Mouse (Mus musculus) liver, embryonic 12.5 days (tissue): ENCODE data around the gene Gm6588. TPM values are rescaled to one million over a fixed set of nuclear protein-coding genes. Genes with fewer than 3 reads are reported as not detected.

Source experiments
- ATAC-seq: fragments of 200-750 bp; cut with Nextera tagmentation; 2 replicates; pipeline ENCODE4 v1.8.0; 2017; ENCODE audit warnings: moderate number of reproducible peaks, mild to moderate bottlenecking, moderate library complexity
- H3K27ac ChIP-seq: fragments of 300-500 bp; sonication (generic); 2 replicates; pipeline ENCODE4 v1.5.1; 2016; ENCODE audit warnings: mild to moderate bottlenecking
- H3K27me3 ChIP-seq: fragments of 300-500 bp; sonication (generic); replicated peaks from 2 replicates; pipeline ENCODE4 v1.6.1; 2016; ENCODE audit warnings: mild to moderate bottlenecking, moderate library complexity
- H3K36me3 ChIP-seq: fragments of 300-500 bp; sonication (generic); 2 replicates; pipeline ENCODE4 v1.6.1; 2016; ENCODE audit warnings: mild to moderate bottlenecking, moderate library complexity
- H3K4me1 ChIP-seq: fragments of 300-500 bp; sonication (generic); 2 replicates; pipeline ENCODE4 v1.6.1; 2016
- H3K4me2 ChIP-seq: fragments of 300-500 bp; sonication (generic); 2 replicates; pipeline ENCODE4 v1.6.1; 2016; ENCODE audit warnings: mild to moderate bottlenecking, moderate library complexity
- H3K4me3 ChIP-seq: fragments of 300-500 bp; sonication (generic); 2 replicates; pipeline ENCODE4 v1.5.1; 2016; ENCODE audit warnings: mild to moderate bottlenecking, moderate library complexity
- H3K9ac ChIP-seq: fragments of 300-500 bp; sonication (generic); 2 replicates; pipeline ENCODE4 v1.6.1; 2016; ENCODE audit warnings: mild to moderate bottlenecking, moderate library complexity
- H3K9me3 ChIP-seq: fragments of 300-500 bp; sonication (generic); replicated peaks from 2 replicates; pipeline ENCODE4 v1.6.1; 2016; ENCODE audit warnings: mild to moderate bottlenecking, moderate library complexity
- WGBS: fragments of 180-500 bp; shearing (Covaris S2); methylation state at CpG from one replicate; pipeline ENCODE4 v1.1.7; 2016; ENCODE audit not compliant: insufficient replicate concordance; 5-methylcytosine and 5-hydroxymethylcytosine counted together
- polyA plus RNA-seq: library from polyadenylated mRNA; unstranded; fragments of >200 nt; fragmentation: Nextera tagmentation; extraction: Ambion mirVana; gene quantifications from 2 replicates; pipeline ENCODE4 v1.2.1, GENCODE M21; 2016

The Gm6588 gene
- polyA plus RNA-seq, 1 experiment from 2014 or later: not detected

DNA sequence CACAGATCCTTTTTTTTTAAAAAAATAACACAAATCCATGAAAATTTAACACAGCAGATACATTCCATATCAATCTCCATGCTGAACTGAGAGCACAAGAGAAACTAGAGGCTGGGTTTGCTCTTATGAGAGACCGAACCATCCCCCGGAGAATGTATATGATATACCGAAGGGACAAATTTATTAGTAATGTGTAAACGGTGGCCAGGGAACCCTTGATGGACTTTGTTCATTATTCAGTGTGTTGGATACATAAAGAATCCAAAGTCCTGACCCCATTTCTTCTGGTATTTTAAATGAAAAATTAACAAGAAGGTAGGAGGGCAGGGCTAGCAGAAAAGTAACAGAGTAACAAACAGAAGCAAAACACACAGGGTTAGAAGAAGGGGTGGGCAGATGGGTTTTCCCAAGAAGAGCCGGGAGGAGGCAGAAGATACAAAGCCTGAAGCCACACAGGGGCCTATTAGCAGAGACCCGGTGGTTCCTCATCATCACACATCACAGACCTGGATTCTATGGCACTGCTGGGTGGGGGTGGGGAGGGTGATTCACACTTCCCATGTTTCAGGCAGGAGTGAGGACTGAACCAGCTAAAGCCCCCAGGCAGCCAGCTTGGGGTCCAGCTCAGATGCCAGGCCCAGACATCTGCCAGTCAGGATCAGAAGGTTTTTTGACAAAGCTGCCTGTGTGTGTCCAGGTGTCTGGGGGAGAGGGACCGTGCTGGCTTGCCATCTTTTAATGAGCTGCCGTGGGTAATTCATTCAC is 50.9 kb downstream of the Gm6588 start:
- ATAC-seq: no peak
- WGBS: 58% methylated on average over 8 of the region's 8 CpGs
- H3K27ac ChIP-seq: no peak overlapping the region
- H3K4me2 ChIP-seq: no peak overlapping the region
- no peaks in the 10 kb centered on the region for H3K36me3 ChIP-seq
- no peaks in the 10 kb centered on the region for H3K27me3 ChIP-seq
- no peaks in the 10 kb centered on the region for H3K9me3 ChIP-seq
- peaks cover 10% of the 10 kb centered on the region for H3K4me1 ChIP-seq
- no peak overlapping the region for H3K9ac ChIP-seq
- no peak overlapping the region for H3K4me3 ChIP-seq

Other genes starting within 250 kb of the Gm6588 start
- 0.73 and 0.77 TPM in 2 replicates for gene Cryba4, start 196.9 kb upstream of the Gm6588 start, polyA plus RNA-seq
- gene Crybb1, start 193.6 kb upstream of the Gm6588 start, polyA plus RNA-seq: 0.15 and 0.16 TPM in 2 replicates
- gene Tpst2, start 172.7 kb upstream of the Gm6588 start, polyA plus RNA-seq: 40.5 and 45.1 TPM in 2 replicates
- gene Tfip11, start 123.1 kb upstream of the Gm6588 start, polyA plus RNA-seq: 19.7 and 20.7 TPM in 2 replicates
- gene Srrd, start 106.4 kb upstream of the Gm6588 start, polyA plus RNA-seq: 23.1 and 26.1 TPM in 2 replicates
- 17.2 and 18.7 TPM in 2 replicates for gene Hps4, start 106.3 kb upstream of the Gm6588 start, polyA plus RNA-seq
- gene Gm6583, start 93.4 kb upstream of the Gm6588 start, polyA plus RNA-seq: 0.35 and 0.41 TPM in 2 replicates
- gene Asphd2, start 54.6 kb upstream of the Gm6588 start, polyA plus RNA-seq: 0.93 and 1.1 TPM in 2 replicates
- gene Sez6l, start 127.8 kb downstream of the Gm6588 start, polyA plus RNA-seq: 0.06 and 0.10 TPM in 2 replicates